ENCODE assay signal across 20 mouse cellular contexts in the genomic region with DNA sequence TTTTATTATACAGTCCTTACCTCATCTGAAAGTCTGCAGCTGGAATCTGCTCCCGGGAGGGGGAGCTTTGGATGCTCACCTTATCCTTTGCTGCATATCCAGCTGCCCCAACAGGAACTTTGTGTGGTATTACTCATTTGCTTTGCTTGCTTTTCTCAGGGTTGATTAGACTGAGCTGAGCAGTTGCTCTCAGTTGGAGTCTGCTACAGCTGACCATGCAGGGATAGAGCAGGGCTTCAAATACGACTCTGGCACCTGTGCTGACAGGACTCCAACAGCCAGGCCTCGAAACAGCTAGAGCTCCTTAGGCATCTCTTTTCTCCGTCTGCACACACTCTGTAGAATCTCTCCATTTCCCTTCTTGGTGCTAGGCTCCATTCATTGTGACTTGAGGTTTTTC. TPM values are rescaled to one million over a fixed set of nuclear protein-coding genes. Genes with fewer than 3 reads are reported as not detected.
A peak's percentile ranks its signal among the peaks of the same experiment; 100 is the strongest.
DNase-seq lines count a peak whose midpoint lies in the region; ATAC-seq lines count a peak whose summit lies in the region.
"Had no signal": no experiment of that assay in that cellular context is flagged by ENCODE, and none has a peak within 500 bp of the region (broad histone marks: within the 10 kb centered on the region; RNA-seq: fewer than 3 reads in every experiment).

No protein-coding gene starts in this region.

- WGBS in embryonic facial prominence, embryonic 14.5 days: 50% methylated on average over 4 of the region's 4 CpGs
- 67% methylated on average over 4 of the region's 4 CpGs for WGBS in embryonic facial prominence, embryonic 10.5 days
- 67% methylated on average over 4 of the region's 4 CpGs for WGBS in midbrain, embryonic 14.5 days
- WGBS in midbrain, embryonic 15.5 days: 61% methylated on average over 4 of the region's 4 CpGs
- WGBS in forebrain, embryonic 15.5 days: 59% methylated on average over 4 of the region's 4 CpGs

- ATAC-seq in cerebellum, adult (ENCODE audit: insufficient number of reproducible peaks, low FRiP score, low TSS enrichment): peak; percentile 62; the same call in 1 of the 2 replicates
- ATAC-seq in embryonic facial prominence, embryonic 14.5 days (ENCODE audit: low read depth): 0 out of 2 replicates have a peak, but pooled peaks have one; percentile 12
- no peak for ATAC-seq in midbrain, embryonic 14.5 days (ENCODE audit: low FRiP score, low TSS enrichment)
- ATAC-seq in midbrain, embryonic 15.5 days (replicated peaks): no peak
- ATAC-seq in forebrain, embryonic 15.5 days (replicated peaks): no peak
- ATAC-seq: CD4-positive, CD25-positive, alpha-beta regulatory T cell, adult 4 months; forebrain, embryonic 13.5 days; intestine, postnatal 0 days had no signal

- DNase-seq in cerebellum, postnatal 4 days (ENCODE audit: low spot score in 2 of 2): no peak
- no peak for DNase-seq in embryonic facial prominence, embryonic 14.5 days (ENCODE audit: low spot score)
- DNase-seq in embryonic facial prominence, embryonic 10.5 days (ENCODE audit: low spot score): no peak
- DNase-seq in midbrain, embryonic 14.5 days: no peak
- DNase-seq in yolk sac, embryonic 10.5 days (ENCODE audit: low spot score): no peak
- DNase-seq: adrenal gland, postnatal 10 days; B cell, adult 2 months; gastrocnemius, adult 2 months; gastrocnemius, postnatal 25 days; kidney, adult 8-10 months had no signal

- H3K9ac ChIP-seq in embryonic facial prominence, embryonic 14.5 days (ENCODE audit: low read depth, low read length): no peak overlapping the region
- no peak overlapping the region for H3K9ac ChIP-seq in midbrain, embryonic 14.5 days (replicated peaks; ENCODE audit: low read length)
- no peak overlapping the region for H3K9ac ChIP-seq in midbrain, embryonic 15.5 days
- no peak overlapping the region for H3K9ac ChIP-seq in forebrain, embryonic 15.5 days (replicated peaks)
- H3K9ac ChIP-seq: embryonic facial prominence, embryonic 13.5 days; forebrain, embryonic 13.5 days; heart, embryonic 13.5 days; hindbrain, embryonic 15.5 days had no signal

- H3K9me3 ChIP-seq in embryonic facial prominence, embryonic 14.5 days (ENCODE audit: control insufficient read depth, low read length): no peaks in the 10 kb centered on the region
- no peaks in the 10 kb centered on the region for H3K9me3 ChIP-seq in embryonic facial prominence, embryonic 10.5 days
- no peaks in the 10 kb centered on the region for H3K9me3 ChIP-seq in midbrain, embryonic 14.5 days (ENCODE audit: control insufficient read depth, low read length)
- no peaks in the 10 kb centered on the region for H3K9me3 ChIP-seq in midbrain, embryonic 15.5 days
- H3K9me3 ChIP-seq in forebrain, embryonic 15.5 days: no peaks in the 10 kb centered on the region
- H3K9me3 ChIP-seq: embryonic facial prominence, embryonic 13.5 days; forebrain, embryonic 13.5 days; G1E; heart, embryonic 13.5 days; hindbrain, embryonic 15.5 days had no signal

- H3K4me3 ChIP-seq in embryonic facial prominence, embryonic 14.5 days (ENCODE audit: low read depth, low read length): no peak overlapping the region
- H3K4me3 ChIP-seq in embryonic facial prominence, embryonic 10.5 days: no peak overlapping the region
- no peak overlapping the region for H3K4me3 ChIP-seq in midbrain, embryonic 14.5 days (replicated peaks; ENCODE audit: low read depth, low read length)
- no peak overlapping the region for H3K4me3 ChIP-seq in midbrain, embryonic 15.5 days
- H3K4me3 ChIP-seq in forebrain, embryonic 15.5 days: no peak overlapping the region
- H3K4me3 ChIP-seq: embryonic facial prominence, embryonic 13.5 days; forebrain, embryonic 13.5 days; gastrocnemius, adult 2 months; heart, embryonic 13.5 days; hindbrain, embryonic 15.5 days had no signal

- no peak overlapping the region for H3K4me2 ChIP-seq in embryonic facial prominence, embryonic 14.5 days (ENCODE audit: low read depth, low read length)
- H3K4me2 ChIP-seq in midbrain, embryonic 14.5 days (ENCODE audit: low read length): no peak overlapping the region
- H3K4me2 ChIP-seq in midbrain, embryonic 15.5 days: no peak overlapping the region
- H3K4me2 ChIP-seq in forebrain, embryonic 15.5 days (replicated peaks): no peak overlapping the region
- H3K4me2 ChIP-seq: embryonic facial prominence, embryonic 13.5 days; forebrain, embryonic 13.5 days; heart, embryonic 13.5 days; hindbrain, embryonic 15.5 days had no signal

- no peaks in the 10 kb centered on the region for H3K36me3 ChIP-seq in embryonic facial prominence, embryonic 14.5 days (ENCODE audit: control insufficient read depth, insufficient read depth, low read length)
- peaks cover 7% of the 10 kb centered on the region; the same call in 1 of the 2 replicates for H3K36me3 ChIP-seq in embryonic facial prominence, embryonic 10.5 days (replicated peaks)
- H3K36me3 ChIP-seq in midbrain, embryonic 14.5 days (ENCODE audit: control insufficient read depth, insufficient read depth, low read length): no peaks in the 10 kb centered on the region
- H3K36me3 ChIP-seq in midbrain, embryonic 15.5 days (replicated peaks): no peaks in the 10 kb centered on the region
- H3K36me3 ChIP-seq in forebrain, embryonic 15.5 days: no peaks in the 10 kb centered on the region
- H3K36me3 ChIP-seq: hindbrain, embryonic 15.5 days had no signal

- H3K27ac ChIP-seq in embryonic facial prominence, embryonic 14.5 days (replicated peaks; ENCODE audit: low read depth, low read length): no peak overlapping the region
- H3K27ac ChIP-seq in embryonic facial prominence, embryonic 10.5 days (replicated peaks): no peak overlapping the region
- H3K27ac ChIP-seq in midbrain, embryonic 14.5 days (replicated peaks; ENCODE audit: low read depth, low read length): peak overlapping the region; percentile 37; the same call in 1 of the 2 replicates
- no peak overlapping the region for H3K27ac ChIP-seq in midbrain, embryonic 15.5 days
- H3K27ac ChIP-seq in forebrain, embryonic 15.5 days (replicated peaks): no peak overlapping the region
- H3K27ac ChIP-seq: embryonic facial prominence, embryonic 13.5 days; forebrain, embryonic 13.5 days; gastrocnemius, adult 2 months; heart, embryonic 13.5 days; hindbrain, embryonic 15.5 days had no signal

- no peaks in the 10 kb centered on the region for H3K27me3 ChIP-seq in embryonic facial prominence, embryonic 14.5 days (replicated peaks; ENCODE audit: control insufficient read depth, insufficient read depth, low read length)
- H3K27me3 ChIP-seq in embryonic facial prominence, embryonic 10.5 days (replicated peaks; ENCODE audit: low read depth, poor library complexity, severe bottlenecking): no peaks in the 10 kb centered on the region
- H3K27me3 ChIP-seq in midbrain, embryonic 14.5 days (ENCODE audit: control insufficient read depth, insufficient read depth, low read length): no peaks in the 10 kb centered on the region
- H3K27me3 ChIP-seq in midbrain, embryonic 15.5 days (replicated peaks): no peaks in the 10 kb centered on the region
- no peaks in the 10 kb centered on the region for H3K27me3 ChIP-seq in forebrain, embryonic 15.5 days
- H3K27me3 ChIP-seq: embryonic facial prominence, embryonic 13.5 days; forebrain, embryonic 13.5 days; heart, embryonic 13.5 days; hindbrain, embryonic 15.5 days had no signal

- H3K4me1 ChIP-seq in embryonic facial prominence, embryonic 14.5 days (ENCODE audit: control insufficient read depth, insufficient read depth, low read length): peaks cover 6% of the 10 kb centered on the region
- peaks cover 10% of the 10 kb centered on the region for H3K4me1 ChIP-seq in embryonic facial prominence, embryonic 10.5 days
- H3K4me1 ChIP-seq in midbrain, embryonic 14.5 days (ENCODE audit: control insufficient read depth, insufficient read depth, low read length): 0 out of 2 replicates have a peak, but pooled peaks cover 4% of the 10 kb centered on the region
- peaks cover 14% of the 10 kb centered on the region; the same call in 1 of the 2 replicates for H3K4me1 ChIP-seq in midbrain, embryonic 15.5 days
- peaks cover 17% of the 10 kb centered on the region for H3K4me1 ChIP-seq in forebrain, embryonic 15.5 days

RNA-seq across cellular contexts. Expression of a gene that starts 18.2 kb away (rescaled TPM):
- polyA plus RNA-seq in embryonic facial prominence, embryonic 14.5 days (2014; fragmentation: Nextera tagmentation; extraction: Ambion mirVana): 17.1 and 18.9 TPM in 2 replicates
- 16.0 and 16.9 TPM in 2 replicates for polyA plus RNA-seq in embryonic facial prominence, embryonic 10.5 days (2016; fragmentation: Nextera tagmentation; extraction: Ambion mirVana)
- 22.8 and 30.6 TPM in 2 replicates for polyA plus RNA-seq in midbrain, embryonic 14.5 days (2014; fragmentation: Nextera tagmentation; extraction: Ambion mirVana)
- 27.9 and 28.7 TPM in 2 replicates for polyA plus RNA-seq in midbrain, embryonic 15.5 days (2015; fragmentation: Nextera tagmentation; extraction: Ambion mirVana)
- polyA plus RNA-seq in forebrain, embryonic 15.5 days (2015; fragmentation: Nextera tagmentation; extraction: Ambion mirVana): 22.7 and 23.6 TPM in 2 replicates

Comparison
In these comparisons a context has a peak if more than half of its experiments do, and no peak if none do; other contexts are left out.
1. ATAC-seq: peak in cerebellum, adult (single experiment) and embryonic facial prominence, embryonic 14.5 days (single experiment); none in midbrain, embryonic 14.5 days (single experiment), midbrain, embryonic 15.5 days (single experiment) and forebrain, embryonic 15.5 days (single experiment).